Mouse (Mus musculus): ENCODE results near the gene Ccdc85b. TPM values are rescaled to one million over a fixed set of nuclear protein-coding genes. Genes with fewer than 3 reads are reported as not detected.

Gene Ccdc85b
- polyA plus RNA-seq, 1 experiment from 2014 or later, result 11.6 TPM

DNA sequence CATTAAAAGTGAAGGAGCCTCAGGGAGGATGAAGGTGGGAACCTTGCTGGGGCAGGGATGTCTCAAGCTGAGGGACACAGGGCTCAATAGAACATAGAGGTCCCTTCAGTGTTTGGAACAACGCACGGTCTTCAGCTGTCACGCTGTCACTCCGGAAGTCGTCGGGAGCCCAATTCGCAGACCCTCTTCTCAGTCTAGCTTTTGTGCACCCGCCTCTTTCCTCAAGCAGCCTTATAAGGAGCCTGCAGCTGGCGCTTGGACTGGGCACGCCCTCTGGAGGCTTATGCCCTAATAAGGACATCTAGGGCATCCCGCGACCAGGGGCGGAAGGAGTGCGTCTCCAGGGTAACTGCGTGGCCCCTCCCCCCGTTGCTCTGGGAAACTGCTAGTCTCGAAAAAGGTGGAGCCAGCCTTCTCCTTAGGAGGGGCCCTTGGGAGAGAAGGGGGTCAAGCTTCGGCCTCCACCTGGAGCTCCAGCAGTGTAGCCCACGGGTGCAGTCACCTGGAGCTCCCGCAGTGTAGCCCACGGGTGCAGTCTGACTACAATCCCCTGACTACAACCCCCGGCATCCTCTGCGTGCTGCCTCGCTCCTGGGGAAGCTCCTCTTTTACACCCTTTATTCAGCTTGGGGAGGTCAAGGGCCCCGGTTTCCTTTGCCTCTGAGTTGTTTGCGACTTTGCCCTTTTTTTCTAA, 31.3 kb upstream of the Ccdc85b start:
- H3K4me1 ChIP-seq (replicated peaks; ENCODE audit: control insufficient read depth, insufficient read depth), result no peaks in the 10 kb centered on the region
- peaks cover 6% of the 10 kb centered on the region; the same call in 1 of the 2 replicates for H3K36me3 ChIP-seq (ENCODE audit: control insufficient read depth, insufficient read depth, low read length)
- 0% methylated on average over 26 of the region's 26 CpGs for WGBS
- H3K9me3 ChIP-seq (ENCODE audit: control insufficient read depth, low read length), result no peaks in the 10 kb centered on the region
- DNase-seq (ENCODE audit: low spot score) (peak; percentile 96), ATAC-seq (ENCODE audit: low FRiP score, low TSS enrichment) (peak; percentile 86)
- H3K27ac ChIP-seq (replicated peaks), result peak overlapping the region; percentile 96
- peak overlapping the region; percentile 52 for H3K9ac ChIP-seq (ENCODE audit: low read length)
- H3K4me2 ChIP-seq (replicated peaks; ENCODE audit: low read depth), result peak overlapping the region; percentile 70
- no peaks in the 10 kb centered on the region for H3K27me3 ChIP-seq (ENCODE audit: control insufficient read depth, insufficient read depth, low read length)
- H3K4me3 ChIP-seq (ENCODE audit: low read depth, low read length), result peak overlapping the region; percentile 45
- TF ChIP-seq EP300 (optimal IDR thresholded peaks at IDR 0.05) (no peak), CTCF (IDR thresholded peaks at IDR 0.05; ENCODE audit: low read depth) (peak; percentile 46; the same call in 1 of the 2 replicates)

DNA sequence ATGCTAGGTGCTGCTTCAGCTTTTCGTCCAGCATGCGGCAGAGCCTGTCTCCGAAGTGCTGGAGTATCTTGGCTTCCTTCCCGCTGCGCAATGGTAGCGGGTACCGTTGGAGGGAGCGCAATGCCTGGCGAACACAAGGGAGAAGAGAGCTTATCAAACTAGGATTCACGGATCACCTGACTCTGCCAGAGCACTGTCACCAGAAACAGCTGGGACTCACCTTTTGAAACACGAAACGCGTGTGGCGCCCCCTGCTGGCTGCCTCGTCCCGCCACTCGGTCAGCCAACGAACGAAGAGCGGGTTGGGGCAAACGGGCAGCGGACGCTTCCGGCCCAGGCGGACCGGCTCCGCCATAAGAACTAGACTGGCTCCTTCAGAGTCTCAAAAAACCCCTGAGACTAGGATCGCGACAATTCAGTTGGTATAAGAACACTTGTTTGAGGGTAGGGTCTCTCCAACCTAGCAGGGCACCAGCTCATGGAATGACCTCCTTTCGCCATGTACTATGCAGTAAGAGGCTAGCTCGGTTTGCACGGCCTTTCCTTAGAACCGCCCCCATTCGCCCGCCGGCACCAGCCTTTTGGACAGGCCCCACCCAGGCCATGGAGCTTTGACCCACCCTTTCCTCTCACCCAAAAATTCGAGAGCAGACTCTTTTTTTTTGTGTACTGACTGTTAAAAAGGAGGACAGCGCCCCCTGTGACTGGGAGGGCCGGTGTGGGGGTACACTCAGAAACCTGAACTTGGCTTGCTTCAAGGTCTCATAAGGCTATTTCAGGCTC, 30.3 kb upstream of the Ccdc85b start, which contains the start of gene Mus81:
Gene Mus81 (minus strand): TSS at position 635 of the 783 bp plus-strand sequence.
- Histone ChIP-seq H3K36me3 (ENCODE audit: control insufficient read depth, insufficient read depth, low read length) (peaks cover 10% of the 10 kb centered on the region; the same call in 1 of the 2 replicates), H3K4me3 (ENCODE audit: low read depth, low read length) (peak within 1 kb of the TSS; percentile 45), H3K4me2 (replicated peaks; ENCODE audit: low read depth) (peak within 1 kb of the TSS; percentile 70), H3K27me3 (ENCODE audit: control insufficient read depth, insufficient read depth, low read length) (no peaks in the 10 kb centered on the region), H3K9ac (ENCODE audit: low read length) (peak within 1 kb of the TSS; percentile 55), H3K9me3 (ENCODE audit: control insufficient read depth, low read length) (no peaks in the 10 kb centered on the region), H3K4me1 (replicated peaks; ENCODE audit: control insufficient read depth, insufficient read depth) (no peaks in the 10 kb centered on the region), H3K27ac (replicated peaks) (peak within 1 kb of the TSS; percentile 96)
- under 1% methylated on average over 39 of the region's 39 CpGs for WGBS
- TF ChIP-seq EP300 (optimal IDR thresholded peaks at IDR 0.05) (peak; percentile 68), CTCF (IDR thresholded peaks at IDR 0.05; ENCODE audit: low read depth) (peak; percentile 93)
- ATAC-seq (ENCODE audit: low FRiP score, low TSS enrichment) (peak; percentile 74), DNase-seq (ENCODE audit: low spot score) (peak; percentile 96)

- Histone ChIP-seq H3K27me3 (ENCODE audit: control insufficient read depth, insufficient read depth, low read length) (no peaks in the 10 kb centered on the region), H3K36me3 (ENCODE audit: control insufficient read depth, insufficient read depth, low read length) (peaks cover 13% of the 10 kb centered on the region; the same call in 1 of the 2 replicates), H3K9me3 (ENCODE audit: control insufficient read depth, low read length) (no peaks in the 10 kb centered on the region), H3K4me3 (ENCODE audit: low read depth, low read length) (no peak overlapping the region), H3K27ac (replicated peaks) (no peak overlapping the region; the same call in 1 of the 2 replicates), H3K4me2 (replicated peaks; ENCODE audit: low read depth) (no peak overlapping the region), H3K4me1 (replicated peaks; ENCODE audit: control insufficient read depth, insufficient read depth) (no peaks in the 10 kb centered on the region), H3K9ac (ENCODE audit: low read length) (no peak overlapping the region)
- 65% methylated on average over 4 of the region's 4 CpGs for WGBS
- TF ChIP-seq CTCF (IDR thresholded peaks at IDR 0.05; ENCODE audit: low read depth) (no peak), EP300 (optimal IDR thresholded peaks at IDR 0.05) (no peak)
- ATAC-seq (ENCODE audit: low FRiP score, low TSS enrichment) (no peak), DNase-seq (ENCODE audit: low spot score) (no peak)
Observed at GRCm38 (mm10) chr19:5486771-5487170, 29.1 kb upstream of the Ccdc85b start.

DNA sequence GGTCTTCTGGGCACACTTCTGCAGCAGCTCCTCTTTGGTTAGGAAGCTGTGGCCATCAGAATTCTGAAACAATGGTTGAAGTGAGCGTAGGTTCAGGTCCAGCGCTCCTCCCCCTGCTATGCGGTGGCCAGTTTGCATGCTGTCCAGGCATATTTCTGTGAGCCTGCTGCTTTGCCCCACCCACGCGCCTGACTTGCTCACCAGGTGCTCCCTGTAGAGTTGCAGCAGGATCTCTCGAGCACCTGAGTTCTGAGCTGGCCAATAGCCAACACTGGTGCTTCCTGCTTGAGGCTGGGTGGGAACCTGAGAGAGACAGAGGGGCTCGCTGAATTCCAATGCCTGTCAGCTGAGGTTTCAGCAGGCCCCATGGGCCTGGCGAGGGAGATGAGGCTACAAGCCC, 28.6 kb upstream of the Ccdc85b start:
- no peak overlapping the region; the same call in 1 of the 2 replicates for H3K27ac ChIP-seq (replicated peaks)

GRCm38 (mm10) chr19:5485821-5486220, 28.1 kb upstream of the Ccdc85b start:
- no peaks in the 10 kb centered on the region for H3K4me1 ChIP-seq (replicated peaks; ENCODE audit: control insufficient read depth, insufficient read depth)
- ATAC-seq (ENCODE audit: low FRiP score, low TSS enrichment), result no peak
- H3K36me3 ChIP-seq (ENCODE audit: control insufficient read depth, insufficient read depth, low read length), result peaks cover 15% of the 10 kb centered on the region; the same call in 1 of the 2 replicates
- H3K9ac ChIP-seq (ENCODE audit: low read length), result no peak overlapping the region
- no peak overlapping the region for H3K4me3 ChIP-seq (ENCODE audit: low read depth, low read length)
- H3K4me2 ChIP-seq (replicated peaks; ENCODE audit: low read depth), result no peak overlapping the region
- H3K27me3 ChIP-seq (ENCODE audit: control insufficient read depth, insufficient read depth, low read length), result no peaks in the 10 kb centered on the region
- no peak for DNase-seq (ENCODE audit: low spot score)
- TF ChIP-seq CTCF (IDR thresholded peaks at IDR 0.05; ENCODE audit: low read depth), result no peak
- no peak for TF ChIP-seq EP300 (optimal IDR thresholded peaks at IDR 0.05)
- H3K27ac ChIP-seq (replicated peaks), result no peak overlapping the region
- 92% methylated on average over 7 of the region's 7 CpGs for WGBS
- no peaks in the 10 kb centered on the region for H3K9me3 ChIP-seq (ENCODE audit: control insufficient read depth, low read length)

More for the DNA sequence above, 28.6 kb upstream of the Ccdc85b start:
- H3K36me3 ChIP-seq (ENCODE audit: control insufficient read depth, insufficient read depth, low read length), result peaks cover 13% of the 10 kb centered on the region; the same call in 1 of the 2 replicates
- H3K4me1 ChIP-seq (replicated peaks; ENCODE audit: control insufficient read depth, insufficient read depth), result no peaks in the 10 kb centered on the region
- no peak overlapping the region for H3K4me2 ChIP-seq (replicated peaks; ENCODE audit: low read depth)
- no peaks in the 10 kb centered on the region for H3K9me3 ChIP-seq (ENCODE audit: control insufficient read depth, low read length)
- no peak for ATAC-seq (ENCODE audit: low FRiP score, low TSS enrichment)
- DNase-seq (ENCODE audit: low spot score), result peak; percentile 64
- no peak for TF ChIP-seq CTCF (IDR thresholded peaks at IDR 0.05; ENCODE audit: low read depth)
- no peaks in the 10 kb centered on the region for H3K27me3 ChIP-seq (ENCODE audit: control insufficient read depth, insufficient read depth, low read length)
- no peak overlapping the region for H3K4me3 ChIP-seq (ENCODE audit: low read depth, low read length)
- WGBS, result 67% methylated on average over 8 of the region's 8 CpGs
- no peak overlapping the region for H3K9ac ChIP-seq (ENCODE audit: low read length)
